Mouse (Mus musculus) liver, adult (tissue): ENCODE results near the gene Gmpr2.

Experiments used
- GATA4 ChIP-seq: IDR thresholded peaks from 2 replicates; pipeline ENCODE4 v1.6.1; 2014; ENCODE audit warnings: mild to moderate bottlenecking, low read length; ENCODE audit not compliant: insufficient replicate concordance

The Gmpr2 gene

GRCm38 (mm10) chr14:55671833-55672740 is at the start of gene Gmpr2, which contains the start of gene Nedd8:
Gmpr2 (plus strand) TSS chr14:55671941.
Nedd8 (minus strand) TSS chr14:55672124.
- no peak for TF ChIP-seq GATA4

GRCm38 (mm10) chr14:55628077-55628827 is 43.5 kb upstream of the Gmpr2 start:
- no peak for TF ChIP-seq GATA4

- TF ChIP-seq GATA4, result no peak
Measured at GRCm38 (mm10) chr14:55629312-55629711, 42.4 kb upstream of the Gmpr2 start.

GRCm38 (mm10) chr14:55634874-55635522 is 36.7 kb upstream of the Gmpr2 start:
- TF ChIP-seq GATA4, result no peak

GRCm38 (mm10) chr14:55635523-55636007 is 36.2 kb upstream of the Gmpr2 start, which contains the start of gene Ipo4:
Ipo4 (minus strand) TSS chr14:55635957.
- TF ChIP-seq GATA4, result no peak

GRCm38 (mm10) chr14:55637795-55638194 is 33.9 kb upstream of the Gmpr2 start, which contains the start of gene Gm49378:
Gm49378 (minus strand) TSS chr14:55637895.
- TF ChIP-seq GATA4, result no peak

GRCm38 (mm10) chr14:55640816-55641215 is 30.9 kb upstream of the Gmpr2 start:
- no peak for TF ChIP-seq GATA4

- no peak for TF ChIP-seq GATA4
Measured at GRCm38 (mm10) chr14:55641291-55641690, 30.4 kb upstream of the Gmpr2 start.

- TF ChIP-seq GATA4, result no peak
Measured at GRCm38 (mm10) chr14:55642679-55643059, 29.1 kb upstream of the Gmpr2 start.

GRCm38 (mm10) chr14:55643060-55643907 is 28.5 kb upstream of the Gmpr2 start, which contains the start of gene Tm9sf1:
Tm9sf1 (minus strand) TSS chr14:55643806.
- no peak for TF ChIP-seq GATA4

GRCm38 (mm10) chr14:55644261-55644888 is 27.4 kb upstream of the Gmpr2 start:
- TF ChIP-seq GATA4, result no peak

GRCm38 (mm10) chr14:55649884-55650283 is 21.9 kb upstream of the Gmpr2 start, which contains the start of gene Tssk4:
Tssk4 (plus strand) TSS chr14:55650184.
- TF ChIP-seq GATA4, result no peak

- no peak for TF ChIP-seq GATA4
Measured at GRCm38 (mm10) chr14:55651528-55651927, 20.2 kb upstream of the Gmpr2 start.

GRCm38 (mm10) chr14:55656935-55657334 is 14.8 kb upstream of the Gmpr2 start:
- TF ChIP-seq GATA4, result no peak
